Mouse (Mus musculus) adrenal gland, postnatal 36 days (tissue): ENCODE results near the gene Prkcq. TPM values are rescaled to one million over a fixed set of nuclear protein-coding genes. Genes with fewer than 3 reads are reported as not detected.

Source experiments
- DNase-seq, 2 experiments: peaks; one replicate each; pipeline ENCODE4 v3.0.0; 2021; ENCODE audit warnings: mixed read lengths in 1 of 2
- long read RNA-seq, 2 experiments: library from polyadenylated mRNA; stranded (forward); transcript quantifications; one replicate each; pipeline ENCODE4 v2.0.0; 2021; ENCODE audit warnings: borderline sequencing depth in 2 of 2
- total RNA-seq, 2 experiments: library from RNA; stranded (reverse); gene quantifications; 2 replicates each; pipeline ENCODE4 v1.2.3; 2021

The Prkcq gene
- 1 to 10 TPM; 1.5 to 1.9 TPM for total RNA-seq
- long read RNA-seq, experiment 1, partial matches to known transcripts, result 0 of 2 reads
- long read RNA-seq, experiment 1, other reads (novel, unspliced or antisense), result 0 of 2 reads
- long read RNA-seq, experiment 2, result 0 reads

DNA sequence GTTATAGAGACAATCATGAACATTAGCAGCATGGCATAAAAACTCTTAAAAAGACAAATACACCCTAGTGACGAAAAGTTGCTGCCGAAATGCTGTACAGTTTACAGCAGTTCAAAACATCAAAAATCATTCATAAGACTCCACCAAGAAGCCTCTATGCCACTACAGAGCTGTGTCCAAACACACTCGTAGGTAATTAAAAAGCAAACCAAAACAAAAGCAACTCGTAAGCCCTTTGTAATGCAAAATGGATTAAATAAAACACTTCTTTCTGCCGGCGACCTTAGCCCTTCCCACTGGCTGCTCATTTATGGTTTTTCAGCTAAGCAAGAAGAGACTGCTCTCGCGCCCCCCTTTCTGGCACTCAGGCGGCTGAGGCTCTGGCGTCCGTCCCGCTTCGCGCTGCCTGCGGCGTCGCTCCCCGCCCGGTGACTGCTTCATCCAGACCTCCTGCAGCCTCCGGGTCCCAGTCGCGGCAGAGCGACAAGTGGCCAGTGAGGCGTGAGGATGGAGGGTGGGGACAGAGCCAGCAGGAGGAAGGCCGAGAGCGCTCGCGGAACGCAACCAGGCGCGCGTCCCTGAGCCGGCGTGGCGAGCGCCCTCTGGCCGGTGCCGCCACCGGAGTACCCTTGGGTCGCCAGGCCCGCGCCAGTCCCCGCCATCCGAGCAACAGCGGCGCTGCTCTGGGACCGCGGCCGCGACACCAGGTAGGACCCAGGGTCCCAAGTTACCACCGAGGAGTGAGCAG is at the start of gene Prkcq:
Prkcq (plus strand) TSS at position 355 of the 748 bp plus-strand sequence.
- peak; percentile 61 to 66 for DNase-seq

DNA sequence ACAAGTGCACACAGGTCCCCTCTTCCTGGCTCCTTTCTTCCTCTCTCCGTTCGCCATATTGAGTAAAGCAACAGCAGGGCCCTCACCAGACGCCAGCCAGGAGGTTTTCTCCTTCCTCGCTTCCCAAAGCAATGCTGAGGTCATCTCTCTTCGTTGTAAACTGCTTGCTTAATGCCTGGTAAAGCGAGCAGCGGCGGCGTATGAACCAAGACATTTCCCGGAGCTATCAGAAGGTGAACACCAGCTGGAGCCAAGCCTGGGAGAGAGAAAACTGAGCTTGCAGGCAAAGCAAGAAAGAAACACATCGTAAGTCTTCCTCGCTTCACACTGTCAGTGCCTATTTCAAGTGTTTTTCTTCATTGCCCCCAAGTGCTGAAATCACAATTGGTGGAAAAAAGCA is 41.0 kb upstream of the Prkcq start:
- DNase-seq, result no peak

DNA sequence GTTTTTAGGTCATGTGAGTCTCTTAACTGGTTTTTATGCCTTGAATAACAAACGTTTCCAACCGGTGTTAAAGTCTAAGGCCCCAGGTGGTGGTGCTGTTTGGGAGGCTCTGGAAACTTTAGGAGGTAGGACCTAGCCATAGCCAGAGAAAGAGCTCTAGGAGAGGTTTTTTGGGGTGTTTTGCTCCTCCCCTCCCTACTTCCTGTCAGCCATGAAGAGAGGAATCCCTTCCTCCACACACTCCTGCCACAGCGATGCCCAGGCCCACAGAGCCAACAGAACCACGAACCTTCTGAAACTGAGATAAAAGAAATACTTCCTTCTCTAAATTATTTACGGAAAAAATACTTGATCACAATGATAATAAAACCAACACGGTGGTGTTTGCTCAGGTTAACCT is 36.2 kb upstream of the Prkcq start:
- no peak for DNase-seq

DNA sequence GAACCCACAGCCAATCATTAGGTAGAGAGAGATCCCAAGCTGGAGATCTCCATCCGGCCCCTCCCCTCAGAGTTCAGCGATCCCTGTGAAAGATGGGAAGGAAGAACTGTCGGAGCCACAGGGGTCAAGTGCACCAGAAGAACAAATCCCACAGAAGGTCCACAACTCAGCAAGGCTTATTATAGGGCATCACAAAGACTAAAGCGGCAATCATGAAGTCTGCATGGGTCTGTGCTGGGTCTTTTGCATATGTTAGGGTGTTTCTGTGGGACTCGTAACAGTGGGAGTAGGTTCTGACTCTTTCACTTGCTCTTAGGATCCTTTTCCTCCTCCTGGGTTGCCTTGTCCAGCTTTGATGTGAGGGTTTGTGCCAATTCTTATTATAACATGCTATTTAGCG is 33.8 kb upstream of the Prkcq start:
- no peak for DNase-seq

DNA sequence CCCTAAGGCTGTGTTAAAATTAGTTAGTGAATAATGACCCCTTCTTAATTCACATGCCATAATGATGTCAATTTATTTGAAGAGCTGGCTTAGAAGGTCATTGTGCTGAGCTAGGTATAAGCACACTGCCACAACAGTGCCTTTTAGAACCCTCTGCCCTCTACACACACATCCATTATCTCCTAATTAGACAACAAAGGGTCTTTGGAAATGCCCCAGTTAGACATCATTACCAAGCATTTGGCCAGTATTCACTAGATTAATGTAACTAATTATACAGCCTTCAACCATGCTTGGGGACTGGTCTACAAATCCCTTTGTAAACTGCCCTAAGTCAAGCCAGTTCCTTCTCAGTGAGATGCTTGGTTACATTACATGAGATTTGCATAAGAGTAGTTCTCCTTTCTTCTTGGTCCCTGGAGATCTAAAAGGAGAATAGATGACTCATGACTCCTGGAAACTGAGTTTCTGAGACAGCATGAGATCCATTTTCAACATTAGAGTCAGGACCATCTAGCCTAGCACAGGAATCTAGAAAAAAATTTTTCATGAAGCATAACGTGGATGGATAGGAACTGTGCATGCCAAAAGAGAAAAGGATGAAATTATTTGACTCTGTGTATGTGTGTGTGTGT is 32.3 kb upstream of the Prkcq start:
- no peak for DNase-seq

DNA sequence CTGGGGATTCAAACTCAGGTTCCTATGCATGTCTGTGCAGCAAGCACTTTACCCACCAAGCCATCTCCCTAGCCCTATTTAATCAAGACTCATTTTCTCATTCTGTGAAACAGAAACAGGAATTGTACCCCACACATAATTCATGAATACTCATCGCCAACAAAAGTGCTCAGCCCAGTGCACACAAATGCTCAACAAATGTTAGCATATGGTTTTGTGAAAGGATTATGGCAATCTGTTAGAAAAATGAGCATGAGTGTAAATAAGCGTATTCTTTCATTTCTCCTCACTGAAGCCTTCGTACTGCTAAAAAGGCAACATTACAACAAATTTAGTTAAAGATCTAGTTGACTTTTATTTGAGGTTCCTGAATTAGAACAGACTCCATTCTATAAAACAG is 31.5 kb upstream of the Prkcq start:
- no peak for DNase-seq

DNA sequence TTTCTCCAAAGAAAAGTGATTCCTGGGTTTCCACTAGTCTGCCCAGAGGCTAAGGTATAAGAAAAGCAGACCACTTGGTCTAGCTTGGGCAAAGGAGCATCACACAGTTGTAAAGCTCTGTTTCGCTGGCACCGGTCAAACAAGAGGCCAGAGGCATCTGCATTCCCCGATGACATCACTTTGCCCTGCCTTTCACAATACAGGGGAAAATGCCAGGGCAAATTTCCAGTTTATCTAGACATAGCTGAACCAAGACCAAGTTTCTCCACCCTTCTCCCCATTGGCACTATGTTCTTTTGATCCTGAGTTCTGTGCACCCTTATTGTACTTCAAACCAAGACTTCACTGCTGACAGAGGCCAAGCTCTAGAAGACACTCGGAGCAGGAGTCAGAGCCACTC is 22.8 kb upstream of the Prkcq start:
- peak; percentile 2 to 5 for DNase-seq

DNA sequence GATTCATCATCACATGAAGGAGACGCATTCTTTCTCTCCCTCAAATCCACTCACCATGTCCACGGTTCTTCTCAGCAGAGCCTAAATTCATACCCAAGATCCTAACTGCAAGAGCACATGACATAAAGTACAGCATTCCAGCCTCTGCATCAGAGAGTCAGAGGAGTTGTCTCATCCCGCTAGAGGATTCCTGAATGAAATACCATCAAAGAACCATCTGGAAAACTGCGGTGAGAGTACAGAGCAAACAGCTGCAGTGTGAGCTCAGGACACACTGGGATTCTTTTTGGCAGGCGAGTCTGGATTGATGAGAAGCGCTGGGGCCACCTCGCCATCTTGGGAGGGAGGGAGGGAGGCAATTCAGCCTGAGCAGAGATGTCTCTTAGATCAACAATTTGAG is 20.9 kb upstream of the Prkcq start:
- no peak for DNase-seq

DNA sequence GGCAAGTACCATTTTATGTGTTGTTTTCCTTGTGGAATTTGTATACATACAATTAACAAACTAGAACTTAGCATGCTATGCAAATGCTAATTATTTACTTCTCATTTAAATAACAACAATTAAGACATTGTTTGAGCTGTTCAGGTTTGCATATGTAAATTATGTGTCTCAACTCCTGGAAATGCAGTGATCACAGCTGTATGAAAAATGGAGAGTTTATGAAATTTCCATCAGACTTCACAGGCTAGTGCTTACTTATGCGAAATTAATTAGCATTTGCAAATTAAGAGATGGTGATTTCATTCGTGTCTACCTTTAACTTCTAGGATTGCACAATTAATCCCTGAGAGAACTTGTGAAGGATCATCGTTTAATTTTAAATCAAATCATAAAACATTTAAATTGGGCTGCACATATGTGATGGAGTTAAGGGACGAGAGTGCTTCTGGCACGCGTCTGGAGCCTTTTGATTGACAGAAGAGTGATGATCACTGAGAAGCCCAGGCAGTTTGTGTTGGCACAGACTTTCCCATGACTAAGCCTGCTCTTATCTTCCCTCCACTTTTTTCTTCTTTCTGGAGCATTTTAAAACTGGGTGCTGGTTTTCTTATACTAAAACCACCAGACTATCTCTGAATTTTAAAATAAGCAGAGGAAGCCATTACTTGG is 20.1 kb upstream of the Prkcq start:
- DNase-seq, result no peak

DNA sequence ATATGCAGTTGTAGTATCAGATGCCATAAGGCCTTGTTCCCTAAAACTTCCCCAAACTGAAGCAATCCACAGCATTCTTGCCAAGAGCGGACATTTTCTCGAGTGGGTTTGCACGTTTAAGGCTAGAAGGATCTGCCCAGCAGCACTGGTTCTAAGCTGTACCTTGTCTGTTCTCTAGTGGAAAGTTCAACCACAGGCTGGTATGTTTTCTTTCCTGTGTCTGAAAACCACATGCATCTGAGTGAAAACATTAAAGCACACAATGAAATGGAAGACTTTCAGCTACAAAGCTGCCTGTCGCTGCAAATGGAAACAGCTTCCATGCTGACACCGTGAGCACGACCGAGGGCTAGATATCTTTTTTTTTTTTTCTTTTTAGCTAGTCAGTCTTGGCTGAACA is 12.3 kb upstream of the Prkcq start:
- DNase-seq, result no peak

DNA sequence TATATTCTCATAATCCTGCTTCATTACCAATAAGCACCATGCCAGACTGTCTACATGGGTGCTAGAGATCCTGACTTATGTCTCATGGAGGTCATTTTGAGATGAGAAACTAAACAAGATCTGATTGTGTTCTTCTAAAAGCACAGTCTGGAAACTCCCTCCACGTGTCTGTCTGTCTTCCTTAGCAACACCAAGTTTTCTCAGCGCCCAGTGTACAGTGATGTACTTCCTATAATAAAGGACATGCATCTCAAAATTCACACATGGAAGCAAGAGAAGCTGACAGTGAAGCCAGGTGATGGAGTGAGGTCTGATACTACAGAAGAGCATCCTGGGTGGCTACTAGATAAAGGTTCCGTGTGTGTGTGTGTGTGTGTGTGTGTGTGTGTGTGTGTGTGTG is 11.2 kb upstream of the Prkcq start:
- DNase-seq, result no peak

DNA sequence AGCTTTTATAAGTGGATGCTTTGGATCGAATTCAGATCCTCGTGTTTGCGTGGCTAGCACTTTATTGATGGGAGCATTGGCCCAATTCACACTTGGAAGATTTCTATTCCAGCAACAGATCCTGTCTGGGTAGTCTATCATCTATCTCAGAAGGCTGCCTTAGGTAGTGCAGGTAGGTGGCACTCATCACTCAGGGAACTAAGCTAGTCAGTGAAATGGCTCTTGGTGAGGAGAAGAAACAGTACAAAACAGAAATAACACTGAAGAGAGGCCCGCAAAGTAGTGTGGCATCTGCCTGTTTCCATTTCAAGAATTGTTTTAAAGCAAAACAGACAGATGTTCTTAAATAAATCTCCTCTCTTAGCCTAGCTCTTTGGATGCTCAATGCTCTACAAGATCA is 10.6 kb upstream of the Prkcq start:
- no peak for DNase-seq

DNA sequence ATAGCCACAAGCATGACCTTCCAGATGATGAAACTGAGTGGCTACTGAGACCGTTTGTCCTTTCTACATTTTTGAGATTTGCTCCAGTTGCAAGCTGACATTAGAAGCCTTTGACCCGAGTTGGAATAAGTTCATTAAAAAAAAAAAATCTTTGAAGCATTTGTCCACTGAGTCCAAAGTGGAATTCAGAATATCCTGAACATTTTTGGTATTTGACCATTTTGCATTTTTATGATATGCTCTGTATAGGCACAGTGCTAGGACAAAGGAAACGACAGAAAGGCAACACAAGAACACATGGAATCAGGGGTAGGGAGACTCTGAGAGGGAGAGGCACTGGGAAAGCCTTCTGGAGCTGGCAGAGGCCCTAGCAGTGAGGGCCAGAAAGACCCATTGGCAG is 9.2 kb upstream of the Prkcq start:
- DNase-seq, result no peak

DNA sequence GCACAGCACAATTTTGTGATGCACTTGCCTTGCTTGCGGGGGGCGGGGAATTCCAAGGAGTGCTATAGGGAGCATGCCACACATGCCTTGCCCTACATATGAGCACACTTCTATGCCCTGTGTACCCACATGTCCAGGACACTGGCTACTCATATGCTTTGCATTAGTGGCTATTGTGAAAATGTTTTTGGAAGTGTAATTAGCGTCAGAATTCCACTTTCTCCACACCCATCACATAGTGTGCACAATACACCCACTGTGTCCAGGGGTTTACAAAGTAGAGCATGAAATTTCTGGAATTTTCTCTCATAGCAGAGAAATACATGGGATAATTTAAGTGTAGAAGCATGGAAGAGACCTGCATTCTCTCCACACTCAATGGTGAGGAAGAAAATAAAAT is 7.7 kb upstream of the Prkcq start:
- no peak for DNase-seq

DNA sequence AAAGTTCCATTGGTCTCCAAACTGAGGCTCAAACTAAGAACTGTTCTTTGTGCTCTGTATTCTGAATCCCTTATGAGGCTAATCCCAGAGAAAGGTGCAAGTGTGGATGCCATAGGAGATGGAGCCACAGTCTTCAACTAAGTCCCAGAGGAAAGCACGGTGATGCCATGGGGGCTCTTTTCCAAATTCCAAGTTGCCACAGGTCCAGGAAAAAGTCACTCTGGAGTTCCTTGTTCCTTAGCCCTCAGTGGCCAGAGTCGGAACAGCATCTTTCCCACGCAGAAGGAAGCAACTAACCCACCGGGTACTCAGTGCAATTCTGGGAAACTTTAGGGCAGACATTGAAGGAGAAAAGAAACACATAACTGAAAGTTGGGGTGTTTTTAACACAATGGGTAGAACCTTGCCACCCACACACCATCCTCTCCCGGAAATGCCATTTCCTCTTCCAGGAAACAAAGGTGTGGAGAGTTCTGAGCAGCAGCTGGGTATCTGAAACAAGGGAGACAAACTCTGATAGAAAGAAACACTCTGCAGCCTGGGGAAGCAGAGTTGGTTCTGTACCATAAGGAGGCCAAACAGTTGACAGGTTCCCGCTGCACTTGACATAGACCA is 2.1 kb upstream of the Prkcq start:
- no peak for DNase-seq

DNA sequence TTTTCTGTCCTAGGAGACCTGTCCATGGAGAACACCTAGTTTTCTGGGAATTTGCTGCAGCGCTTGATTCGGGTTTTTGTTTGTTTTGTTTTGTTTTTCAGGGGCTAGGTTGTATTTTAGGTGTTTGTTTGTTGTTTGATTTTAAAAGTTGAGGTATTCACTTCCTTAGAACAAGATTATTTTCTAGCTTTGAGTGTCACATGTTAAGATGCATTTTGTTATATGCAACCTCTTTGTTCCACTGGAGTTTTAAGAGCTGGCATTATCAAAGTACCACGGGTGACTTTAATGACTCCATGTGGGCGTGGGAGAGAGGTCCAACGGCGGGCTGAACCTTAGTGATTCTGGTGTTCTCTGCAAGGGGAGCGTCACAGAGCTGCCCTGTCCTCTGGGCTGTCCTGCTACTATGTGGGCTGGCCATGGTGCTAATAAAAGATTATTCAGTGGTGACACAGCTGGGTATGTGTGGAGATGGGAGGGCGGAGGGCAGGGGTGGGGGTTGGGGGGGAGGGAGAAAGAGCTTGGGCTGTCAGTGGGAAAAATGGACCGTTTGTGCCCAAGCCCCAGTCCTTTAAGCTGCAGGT is 1.0 kb downstream of the Prkcq start:
- no peak for DNase-seq

DNA sequence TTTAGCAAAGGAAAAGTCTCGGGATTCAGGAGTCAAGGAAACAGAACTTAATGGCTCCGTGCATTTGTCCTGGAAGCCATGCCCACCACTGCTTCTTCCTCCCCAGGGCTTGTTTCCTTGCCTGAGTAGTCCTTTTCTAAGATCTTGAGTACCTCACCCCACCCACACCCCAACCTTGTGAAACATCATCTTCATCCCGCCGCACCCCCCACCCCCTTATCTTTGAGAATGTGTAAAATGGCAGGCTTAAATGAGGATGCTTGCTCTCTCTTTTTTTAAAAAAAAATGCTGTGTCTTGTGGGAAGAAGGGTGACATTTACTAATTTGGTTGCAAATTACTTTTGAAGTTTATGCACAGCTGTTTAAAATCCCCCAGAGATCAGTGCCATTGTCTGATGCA is 1.6 kb downstream of the Prkcq start:
- DNase-seq, result no peak

DNA sequence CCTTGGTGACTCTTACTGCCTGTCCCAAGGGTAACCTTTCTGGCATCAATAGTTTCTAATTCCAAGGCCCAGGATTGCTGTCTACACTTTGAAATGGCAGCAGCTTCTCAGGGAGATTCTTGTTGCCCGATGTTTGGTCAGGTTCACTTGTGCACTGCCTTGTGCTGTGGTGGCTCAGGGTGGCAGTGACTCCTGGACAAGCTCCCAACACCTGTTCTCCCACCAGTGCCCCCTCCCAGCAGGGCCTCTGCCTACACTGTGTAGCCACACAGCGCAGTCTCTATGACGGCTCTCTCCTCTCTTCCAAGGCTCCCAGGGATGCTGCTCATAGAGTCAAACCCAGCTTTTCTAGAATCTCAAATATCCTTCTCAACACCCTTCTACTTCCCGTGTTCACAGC is 2.2 kb downstream of the Prkcq start:
- DNase-seq, result no peak

DNA sequence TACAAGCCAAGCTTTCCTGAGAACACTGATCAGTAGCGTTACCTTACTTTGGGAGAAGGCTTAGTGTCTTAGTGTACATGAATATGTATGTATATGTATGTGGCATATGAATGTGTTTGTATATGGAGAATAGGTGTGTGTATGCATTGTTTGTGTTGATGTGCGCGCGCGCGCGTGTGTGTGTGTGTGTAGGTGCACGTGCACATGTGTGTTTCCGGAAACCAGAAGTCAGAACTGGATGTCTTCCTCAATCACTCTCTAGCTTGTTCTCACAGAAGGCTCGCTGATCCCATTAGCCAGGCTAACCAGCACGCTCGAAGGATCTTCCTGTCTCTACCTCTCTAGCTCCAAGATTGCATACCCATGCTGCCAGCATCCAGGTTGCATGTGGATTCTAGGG is 6.0 kb downstream of the Prkcq start:
- DNase-seq, result no peak

DNA sequence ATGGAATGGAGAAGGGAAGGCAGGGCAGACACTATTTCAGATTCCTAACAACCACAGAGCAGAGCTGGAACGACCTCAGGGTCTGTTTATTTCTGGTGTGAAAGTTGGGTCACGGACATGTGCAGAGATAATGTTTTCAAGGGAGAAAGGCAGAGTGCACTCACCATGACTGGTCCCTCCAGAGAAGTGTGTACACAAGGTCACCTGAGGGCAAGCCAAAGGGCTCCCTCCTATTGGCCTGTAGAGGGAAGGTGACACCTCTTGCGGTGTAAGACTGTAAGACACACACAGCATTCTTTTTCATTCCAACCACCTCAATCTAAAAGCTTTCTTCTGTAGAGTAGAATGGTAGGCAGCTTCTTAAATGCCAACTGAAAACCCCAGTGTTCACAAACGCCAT is 9.6 kb downstream of the Prkcq start:
- no peak for DNase-seq

DNA sequence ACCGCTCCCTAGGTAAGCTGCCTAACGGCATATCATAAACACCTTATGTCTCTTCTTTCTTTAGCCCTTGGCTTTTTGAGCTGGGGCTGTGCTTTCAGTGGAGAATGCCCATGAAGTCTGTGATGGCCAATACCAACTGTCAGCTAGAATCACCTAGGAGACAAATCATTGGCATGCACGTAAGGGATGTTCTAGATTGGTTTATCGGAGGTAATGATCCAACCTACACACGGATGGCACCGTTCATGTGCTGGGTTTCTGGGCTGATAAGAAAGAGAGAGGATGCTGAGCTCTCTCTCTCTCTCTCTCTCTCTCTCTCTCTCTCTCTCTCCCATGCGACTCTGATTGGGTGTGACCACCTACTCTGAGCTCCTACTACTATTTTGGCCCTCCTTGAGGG is 10.2 kb downstream of the Prkcq start:
- no peak for DNase-seq

DNA sequence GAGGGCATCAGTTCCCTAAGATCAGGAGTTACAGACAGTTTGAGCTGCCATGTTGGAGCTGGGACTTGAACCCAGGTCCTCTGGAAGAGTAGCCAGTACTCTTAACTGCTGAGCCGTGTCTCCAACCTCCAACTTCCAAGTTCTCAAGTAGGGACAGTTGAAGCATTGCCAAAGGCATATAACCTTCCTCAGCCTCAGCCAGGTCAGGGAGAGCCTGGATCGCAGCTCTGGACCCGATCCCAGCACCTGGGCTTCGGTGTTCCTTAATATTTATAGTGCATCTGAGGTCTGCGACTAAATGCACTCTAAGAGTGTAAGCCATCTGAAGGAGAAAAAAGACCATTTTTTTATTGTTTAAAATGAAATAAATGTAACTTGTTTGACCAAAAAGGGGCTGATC is 12.1 kb downstream of the Prkcq start:
- no peak for DNase-seq

DNA sequence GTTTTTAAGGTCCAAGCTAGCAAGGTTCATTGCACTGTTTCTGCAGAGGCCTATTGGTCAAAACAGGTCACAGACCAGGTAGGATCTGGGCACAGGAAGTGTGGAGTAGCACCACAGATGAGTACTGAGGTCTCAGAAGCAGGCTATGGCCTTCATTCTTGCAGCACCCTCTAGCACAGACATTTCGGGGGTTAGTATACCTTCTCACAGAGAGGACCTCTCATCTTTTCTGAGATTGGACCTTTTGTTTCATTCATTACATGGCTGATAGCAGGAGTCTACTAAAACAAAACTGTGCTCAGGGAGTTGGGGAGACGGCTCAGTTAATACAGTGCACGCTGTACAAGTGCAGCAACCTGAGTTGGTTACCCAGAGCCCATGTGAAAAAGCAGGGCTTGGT is 14.7 kb downstream of the Prkcq start:
- DNase-seq, result no peak
